Mouse (Mus musculus) heart, postnatal 0 days (tissue): ENCODE measurements at regions not wholly inside any gene's neighbourhood (a gene's known extent, or its start where the extent isn't known, plus 50 kb on each side); places are given as distances from the start of the nearest gene placed in this dataset.

Experiments
- CTCF ChIP-seq: IDR thresholded peaks from 2 replicates; pipeline ENCODE4 v1.5.1; 2016; ENCODE audit warnings: antibody characterized with exemption, control low read depth, low read depth
- EP300 ChIP-seq: IDR thresholded peaks from 2 replicates; pipeline ENCODE4 v1.6.1; 2016; ENCODE audit warnings: antibody characterized with exemption, low read depth

GRCm38 (mm10) chr10:27990359-27991056 lies 84.1 kb upstream of the Ptprk start:
- no peak for TF ChIP-seq EP300
- TF ChIP-seq CTCF: no peak
